Mouse (Mus musculus) liver, postnatal 0 days (tissue): ENCODE data around the gene Cep250. TPM values are rescaled to one million over a fixed set of nuclear protein-coding genes. Genes with fewer than 3 reads are reported as not detected.
A peak's percentile ranks its signal among the peaks of the same experiment; 100 is the strongest.

Experiments
- ATAC-seq: fragments of 200-750 bp; cut with Nextera tagmentation; 2 replicates; pipeline ENCODE4 v1.8.0; 2017; ENCODE audit warnings: mild to moderate bottlenecking, moderate library complexity
- DNase-seq: peaks from one replicate; pipeline ENCODE4 v3.0.0-alpha.2; 2016
- H3K27ac ChIP-seq: fragments of 300-500 bp; sonication (generic); 2 replicates; pipeline ENCODE4 v1.5.1; 2014; ENCODE audit warnings: antibody characterized with exemption, moderate library complexity, mild to moderate bottlenecking, low read depth
- H3K27me3 ChIP-seq: fragments of 300-500 bp; sonication (generic); 2 replicates; pipeline ENCODE4 v1.6.1; 2014; ENCODE audit warnings: low read length, control low read depth, mixed read lengths; ENCODE audit not compliant: insufficient read depth
- H3K36me3 ChIP-seq: fragments of 300-500 bp; sonication (generic); replicated peaks from 2 replicates; pipeline ENCODE4 v1.6.1; 2014; ENCODE audit warnings: mild to moderate bottlenecking, control low read depth, low read length, moderate library complexity, mixed read lengths; ENCODE audit not compliant: insufficient read depth
- H3K4me1 ChIP-seq: fragments of 300-500 bp; sonication (generic); 2 replicates; pipeline ENCODE4 v1.6.1; 2014; ENCODE audit warnings: antibody characterized with exemption, mild to moderate bottlenecking, control low read depth; ENCODE audit not compliant: insufficient read depth
- H3K4me2 ChIP-seq: fragments of 300-500 bp; sonication (generic); 2 replicates; pipeline ENCODE4 v1.6.1; 2014; ENCODE audit warnings: low read depth, mild to moderate bottlenecking, low read length, moderate library complexity, mixed read lengths
- H3K4me3 ChIP-seq: fragments of 300-500 bp; sonication (generic); 2 replicates; pipeline ENCODE4 v1.5.1; 2014; ENCODE audit warnings: low read depth, low read length
- H3K9ac ChIP-seq: fragments of 300-500 bp; sonication (generic); replicated peaks from 2 replicates; pipeline ENCODE4 v1.6.1; 2014; ENCODE audit warnings: mild to moderate bottlenecking, moderate library complexity
- H3K9me3 ChIP-seq: fragments of 300-500 bp; sonication (generic); 2 replicates; pipeline ENCODE4 v1.6.1; 2016; ENCODE audit warnings: mild to moderate bottlenecking, control low read depth, low read length, mixed read lengths
- CTCF ChIP-seq: sonication (generic); IDR thresholded peaks from 2 replicates; pipeline ENCODE4 v1.5.1; 2016; ENCODE audit warnings: antibody characterized with exemption, low read depth
- EP300 ChIP-seq: IDR thresholded peaks from 2 replicates; pipeline ENCODE4 v1.6.1; 2016; ENCODE audit warnings: antibody characterized with exemption, low read depth, mild to moderate bottlenecking
- WGBS: fragments of 180-500 bp; shearing (Covaris S2); extraction: QIAGEN DNeasy Blood & Tissue Kit; methylation state at CpG from one replicate; pipeline ENCODE4 v1.1.7; 2014; ENCODE audit not compliant: insufficient replicate concordance; 5-methylcytosine and 5-hydroxymethylcytosine counted together
- polyA plus RNA-seq: library from polyadenylated mRNA; unstranded; fragments of >200 nt; fragmentation: Nextera tagmentation; extraction: Ambion mirVana; gene quantifications from 2 replicates; pipeline ENCODE4 v1.2.1, GENCODE M21; 2015

Cep250 gene
- polyA plus RNA-seq, 1 experiment from 2014 or later = 5.0 TPM

DNA sequence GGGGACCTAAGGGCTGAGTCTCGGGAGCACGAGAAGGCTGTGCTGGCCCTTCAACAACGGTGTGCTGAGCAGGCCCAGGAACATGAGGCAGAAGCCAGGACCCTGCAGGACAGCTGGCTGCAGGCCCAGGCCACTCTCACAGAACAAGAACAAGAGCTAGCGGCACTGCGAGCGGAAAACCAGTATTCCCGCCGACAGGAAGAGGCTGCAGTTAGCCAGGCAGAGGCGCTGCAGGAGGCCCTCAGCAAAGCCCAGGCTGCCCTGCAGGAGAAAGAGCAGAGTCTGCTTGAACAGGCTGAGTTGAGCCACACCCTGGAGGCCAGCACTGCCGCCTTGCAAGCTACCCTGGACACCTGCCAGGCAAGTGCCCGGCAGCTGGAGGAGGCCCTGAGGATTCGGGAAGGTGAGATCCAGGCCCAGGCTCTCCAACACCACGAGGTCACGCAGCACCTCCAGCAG is 35.6 kb downstream of the Cep250 start:
- ATAC-seq (peak; percentile 38; the same call in 1 of the 2 replicates), DNase-seq (peak; percentile 69)
- Histone ChIP-seq H3K4me3 (peak overlapping the region; percentile 15; the same call in 1 of the 2 replicates), H3K4me1 (peaks cover 11% of the 10 kb centered on the region), H3K9ac (peak overlapping the region; percentile 54), H3K27ac (no peak overlapping the region; the same call in 1 of the 2 replicates), H3K27me3 (no peaks in the 10 kb centered on the region), H3K4me2 (peak overlapping the region; percentile 70), H3K36me3 (peaks cover 71% of the 10 kb centered on the region), H3K9me3 (no peaks in the 10 kb centered on the region)
- TF ChIP-seq EP300 (no peak), CTCF (0 out of 2 replicates have a peak, but pooled peaks have one; percentile 7)
- 79% methylated on average over 14 of the region's 14 CpGs for WGBS

DNA sequence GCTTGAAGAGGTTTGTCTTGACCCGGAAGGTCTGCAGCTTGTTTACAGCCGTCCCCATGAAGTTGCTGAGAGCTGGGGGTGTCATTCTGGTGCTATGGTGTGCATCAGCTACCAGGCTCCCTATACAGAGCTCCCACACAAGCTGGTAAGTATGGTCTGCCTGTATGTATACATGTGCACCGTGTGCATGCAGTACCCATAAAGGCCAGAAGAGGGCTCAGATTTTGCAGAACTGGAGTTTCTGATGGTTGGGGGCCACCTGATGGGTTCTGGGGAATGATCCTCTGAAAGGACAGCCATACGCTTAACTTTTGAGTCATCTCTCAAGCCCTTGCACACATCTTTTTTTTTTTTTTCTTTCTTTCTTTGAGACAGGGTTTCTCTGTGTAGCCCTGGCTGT is 49.1 kb downstream of the Cep250 start:
- Histone ChIP-seq H3K27me3 (no peaks in the 10 kb centered on the region), H3K36me3 (peaks cover 6% of the 10 kb centered on the region), H3K4me2 (no peak overlapping the region), H3K27ac (no peak overlapping the region), H3K4me3 (no peak overlapping the region), H3K9me3 (no peaks in the 10 kb centered on the region), H3K9ac (no peak overlapping the region), H3K4me1 (peaks cover 8% of the 10 kb centered on the region)
- TF ChIP-seq CTCF (peak; percentile 61), EP300 (no peak)
- DNase-seq = no peak
- 89% methylated on average over 4 of the region's 4 CpGs for WGBS
- no peak for ATAC-seq

DNA sequence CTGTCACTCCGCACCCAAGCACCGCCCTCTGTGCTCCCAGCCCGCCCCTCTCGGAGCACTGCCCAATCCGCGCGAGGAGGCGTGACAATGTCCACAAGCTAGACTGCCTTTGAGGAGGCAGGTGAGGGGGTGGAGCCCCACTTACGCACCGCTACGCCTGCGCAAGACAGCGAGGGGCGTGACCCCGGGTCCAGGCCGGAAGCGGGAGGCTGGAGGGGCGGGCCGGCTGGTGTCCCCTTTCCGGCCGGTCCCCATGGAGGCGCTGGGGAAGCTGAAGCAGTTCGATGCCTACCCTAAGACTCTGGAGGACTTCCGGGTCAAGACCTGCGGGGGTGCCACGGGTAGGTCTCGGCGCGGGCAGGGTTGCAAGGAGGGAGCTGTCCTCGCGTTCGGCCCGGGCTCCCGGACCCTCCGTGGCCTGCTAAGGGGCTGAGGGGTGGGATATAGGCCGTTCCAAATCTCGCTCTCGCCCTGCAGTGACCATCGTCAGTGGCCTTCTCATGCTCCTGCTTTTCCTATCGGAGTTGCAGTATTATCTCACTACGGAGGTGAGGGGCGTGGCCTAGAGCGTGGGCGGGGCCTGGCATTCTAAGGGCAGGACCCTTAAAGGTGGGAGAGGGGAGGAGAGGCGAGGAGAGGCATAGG is 51.8 kb downstream of the Cep250 start, which contains the start of the genes 6430550D23Rik and Ergic3:
TSS of gene 6430550D23Rik (minus strand) at position 90 of the 645 bp plus-strand sequence.
TSS of gene Ergic3 (plus strand) at position 158 of the 645 bp plus-strand sequence.
- peak within 1 kb of the TSS; percentile 80 for H3K27ac ChIP-seq
- DNase-seq (peak; percentile 99), ATAC-seq (peak; percentile 100)
- TF ChIP-seq CTCF = no peak
- TF ChIP-seq EP300 = no peak; the same call in 1 of the 2 replicates
- no peaks in the 10 kb centered on the region for H3K27me3 ChIP-seq
- WGBS = 0% methylated on average over 43 of the region's 45 CpGs
- H3K4me1 ChIP-seq = peaks cover 8% of the 10 kb centered on the region
- no peaks in the 10 kb centered on the region for H3K9me3 ChIP-seq
- H3K4me2 ChIP-seq = peak within 1 kb of the TSS; percentile 94
- H3K4me3 ChIP-seq = peak within 1 kb of the TSS; percentile 96
- H3K9ac ChIP-seq = peak within 1 kb of the TSS; percentile 87
- peaks cover 26% of the 10 kb centered on the region for H3K36me3 ChIP-seq

DNA sequence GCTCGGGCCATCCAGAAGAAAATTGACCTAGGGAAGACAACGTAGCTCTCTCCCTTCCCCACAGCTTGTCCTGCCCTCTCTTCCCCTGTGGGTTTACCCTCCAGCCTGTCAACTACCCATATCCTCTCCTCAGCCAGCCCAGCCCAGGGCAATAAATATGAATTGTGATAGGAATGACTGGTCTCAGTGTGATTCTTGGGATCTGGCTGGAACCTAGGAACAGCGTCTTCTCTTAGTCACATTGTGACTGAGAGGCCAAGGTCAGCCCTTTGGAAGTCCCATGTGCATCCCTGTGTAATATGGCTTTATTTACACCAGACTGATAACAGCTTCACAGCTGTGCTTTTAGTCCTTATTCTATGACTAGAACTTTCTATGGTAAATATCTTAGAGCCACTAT is 61.8 kb downstream of the Cep250 start:
- ATAC-seq = no peak
- Histone ChIP-seq H3K4me1 (0 out of 2 replicates have a peak, but pooled peaks cover 2% of the 10 kb centered on the region), H3K27me3 (no peaks in the 10 kb centered on the region), H3K27ac (no peak overlapping the region), H3K9me3 (no peaks in the 10 kb centered on the region), H3K4me3 (no peak overlapping the region), H3K4me2 (no peak overlapping the region), H3K36me3 (peaks cover 54% of the 10 kb centered on the region), H3K9ac (no peak overlapping the region)
- no peak for DNase-seq
- TF ChIP-seq CTCF (no peak), EP300 (no peak)
- WGBS = 65% methylated on average over 3 of the region's 3 CpGs

DNA sequence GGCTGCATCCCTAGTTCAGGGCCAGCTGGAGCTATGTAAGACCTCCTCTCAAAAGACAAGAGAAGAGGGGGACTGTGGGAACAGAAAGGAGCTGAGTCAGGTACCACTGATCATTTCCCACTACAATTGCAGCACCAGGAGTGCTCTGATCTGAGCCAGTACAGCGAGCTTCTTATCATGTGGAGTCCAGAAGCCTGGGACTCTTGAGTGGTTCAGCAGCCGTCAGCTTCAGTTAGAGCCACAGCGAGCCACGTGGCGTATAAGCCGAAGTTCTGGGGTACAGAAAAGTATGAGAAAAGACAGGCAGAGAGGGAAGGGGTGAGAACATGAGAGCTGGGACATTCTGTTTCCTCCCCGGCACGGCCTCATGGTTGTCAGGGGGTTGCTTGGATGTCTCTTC is 65.0 kb downstream of the Cep250 start:
- WGBS = 69% methylated on average over 8 of the region's 8 CpGs
- Histone ChIP-seq H3K4me3 (no peak overlapping the region), H3K4me2 (no peak overlapping the region), H3K4me1 (0 out of 2 replicates have a peak, but pooled peaks cover 2% of the 10 kb centered on the region), H3K27ac (no peak overlapping the region), H3K9me3 (no peaks in the 10 kb centered on the region), H3K36me3 (peaks cover 29% of the 10 kb centered on the region), H3K9ac (no peak overlapping the region), H3K27me3 (no peaks in the 10 kb centered on the region)
- DNase-seq = no peak
- TF ChIP-seq EP300 (peak; percentile 41; the same call in 1 of the 2 replicates), CTCF (no peak)
- peak; percentile 75 for ATAC-seq

DNA sequence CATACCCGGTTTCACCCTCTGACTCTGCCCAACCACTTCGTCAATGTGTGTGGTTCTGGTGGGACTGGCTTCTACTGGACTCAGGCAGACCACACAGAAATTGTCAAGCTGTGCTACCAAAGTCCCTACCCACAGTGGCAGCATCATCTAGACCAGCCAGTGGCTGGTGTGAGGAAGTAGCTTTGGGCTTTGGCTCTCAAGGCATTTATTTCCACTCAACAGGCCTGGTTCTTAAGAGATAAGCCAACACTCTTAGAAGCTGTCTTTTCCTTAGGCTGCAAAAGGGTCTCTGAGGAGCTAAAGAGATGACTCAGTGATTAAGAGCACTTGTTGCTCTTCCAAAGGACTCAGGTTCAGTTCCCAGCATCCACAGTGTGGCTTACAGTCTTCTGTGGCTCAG is 65.5 kb downstream of the Cep250 start:
- ATAC-seq = peak; percentile 56
- Histone ChIP-seq H3K27ac (no peak overlapping the region), H3K9me3 (no peaks in the 10 kb centered on the region), H3K4me1 (0 out of 2 replicates have a peak, but pooled peaks cover 2% of the 10 kb centered on the region), H3K4me2 (no peak overlapping the region), H3K27me3 (no peaks in the 10 kb centered on the region), H3K36me3 (peaks cover 24% of the 10 kb centered on the region), H3K4me3 (no peak overlapping the region), H3K9ac (no peak overlapping the region)
- no peak for TF ChIP-seq EP300
- TF ChIP-seq CTCF = no peak
- 76% methylated on average over 2 of the region's 2 CpGs for WGBS
- DNase-seq = no peak
